Mouse (Mus musculus) liver, postnatal 0 days (tissue): ENCODE data around the gene 4930402H24Rik.

ENCODE experiments used
- CTCF ChIP-seq: sonication (generic); IDR thresholded peaks from 2 replicates; pipeline ENCODE4 v1.5.1; 2016; ENCODE audit warnings: antibody characterized with exemption, low read depth
- EP300 ChIP-seq: IDR thresholded peaks from 2 replicates; pipeline ENCODE4 v1.6.1; 2016; ENCODE audit warnings: antibody characterized with exemption, low read depth, mild to moderate bottlenecking

DNA sequence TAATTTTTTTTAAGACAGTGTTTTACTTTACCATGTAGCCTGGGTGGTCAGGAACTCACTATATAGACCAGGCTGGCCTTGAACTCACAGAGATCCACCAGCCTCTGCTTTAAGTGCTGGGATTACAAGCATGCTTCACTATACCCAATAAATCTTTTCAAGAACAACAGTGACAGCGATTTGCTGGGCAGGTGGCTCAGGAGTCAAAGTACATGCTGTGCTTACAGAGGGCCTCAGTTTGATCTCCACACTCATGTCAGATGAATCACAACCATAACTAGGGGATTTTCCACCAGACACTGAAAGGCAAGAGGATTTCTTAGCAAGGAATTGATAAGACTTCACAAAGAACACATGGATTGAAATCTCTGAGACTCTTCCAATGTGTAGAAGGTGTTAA, 126.3 kb downstream of the 4930402H24Rik start:
- no peak for TF ChIP-seq CTCF
- TF ChIP-seq EP300: no peak
